Mouse (Mus musculus) heart, postnatal 10 days (tissue): ENCODE results near the gene Mea1. TPM values are rescaled to one million over a fixed set of nuclear protein-coding genes. Genes with fewer than 3 reads are reported as not detected.

Source experiments
- DNase-seq, 2 experiments: peaks; one replicate each; pipeline ENCODE4 v3.0.0; 2021
- intact Hi-C: fragments of 180-260 bp; cut with DNase I; formaldehyde crosslinking; loops from one replicate; pipeline ENCODE4 v1.15.1; 2025
- total RNA-seq, 2 experiments: library from RNA; stranded (reverse); gene quantifications; 2 replicates each; pipeline ENCODE4 v1.2.3; 2021

The Mea1 gene
- total RNA-seq, 2 experiments from 2014 or later, result 62.3 to 67.2 TPM

- DNase-seq, result no peak
- intact Hi-C loops, result loop anchor here (10.0 kb wide), 1 partner anchor 147 kb away; the partner anchor contains the start of gene Srf
Observed at GRCm38 (mm10) chr17:46702100-46702499, 23.5 kb downstream of the Mea1 start.

- no peak for DNase-seq
- intact Hi-C loops, result loop anchor here (10.0 kb wide), 1 partner anchor 148 kb away; the partner anchor contains the start of gene Srf
Observed at GRCm38 (mm10) chr17:46702506-46702905, 23.9 kb downstream of the Mea1 start.

- intact Hi-C loops, result loop anchor here (1.0 to 10.0 kb wide), 2 partner anchors 23 to 149 kb away; partner anchors contain the start of gene Srf
- DNase-seq, result no peak
Observed at GRCm38 (mm10) chr17:46703971-46704886, 25.6 kb downstream of the Mea1 start.

- peak; percentile 98 to 99 for DNase-seq
- intact Hi-C loops, result loop anchor here (10.0 kb wide), 1 partner anchor 150 kb away; the partner anchor contains the start of gene Srf
Observed at GRCm38 (mm10) chr17:46704887-46705835, 26.6 kb downstream of the Mea1 start, which contains the start of gene Ppp2r5d. Gene Ppp2r5d (minus strand): TSS chr17:46705111.

- DNase-seq, result no peak
- intact Hi-C loops, result loop anchor here (10.0 kb wide), 1 partner anchor 152 kb away; the partner anchor contains the start of gene Srf
Observed at GRCm38 (mm10) chr17:46706375-46707089, 27.9 kb downstream of the Mea1 start.

GRCm38 (mm10) chr17:46710959-46711597 is 32.5 kb downstream of the Mea1 start, which contains the start of gene Pex6:
Gene Pex6 (plus strand): TSS chr17:46711463.
- intact Hi-C loops, result no loop called here
- DNase-seq, result peak; percentile 96 to 97

- DNase-seq, result peak; percentile 62 to 69
- intact Hi-C loops, result no loop called here
Observed at GRCm38 (mm10) chr17:46711612-46712271, 33.1 kb downstream of the Mea1 start.

GRCm38 (mm10) chr17:46712442-46712841 is 33.8 kb downstream of the Mea1 start:
- no peak for DNase-seq
- intact Hi-C loops, result no loop called here

- DNase-seq, result no peak
- intact Hi-C loops, result loop anchor here (2.0 kb wide), 1 partner anchor 39 kb away; the partner anchor contains the start of gene Rrp36
Observed at GRCm38 (mm10) chr17:46713849-46714248, 35.3 kb downstream of the Mea1 start.

- DNase-seq, result peak in 1 of 2 experiments; percentile 49
- intact Hi-C loops, result loop anchor here (2.0 to 5.0 kb wide), 2 partner anchors 40 to 188 kb away; partner anchors contain the start of gene Rrp36
Observed at GRCm38 (mm10) chr17:46714756-46715481, 36.3 kb downstream of the Mea1 start.

GRCm38 (mm10) chr17:46721077-46721476 is 42.5 kb downstream of the Mea1 start:
- no peak for DNase-seq
- intact Hi-C loops, result no loop called here

GRCm38 (mm10) chr17:46724477-46725084 is 46.0 kb downstream of the Mea1 start:
- intact Hi-C loops, result loop anchor here (5.0 kb wide), 1 partner anchor 202 kb away; no protein-coding TSS in a partner anchor
- DNase-seq, result no peak

- intact Hi-C loops, result loop anchor here (5.0 kb wide), 1 partner anchor 203 kb away; no protein-coding TSS in a partner anchor
- DNase-seq, result peak; percentile 46 to 58
Observed at GRCm38 (mm10) chr17:46725273-46725672, 46.7 kb downstream of the Mea1 start.

GRCm38 (mm10) chr17:46725731-46726645 is 47.4 kb downstream of the Mea1 start:
- no peak for DNase-seq
- intact Hi-C loops, result loop anchor here (5.0 kb wide), 1 partner anchor 204 kb away; no protein-coding TSS in a partner anchor

GRCm38 (mm10) chr17:46727271-46727670 is 48.7 kb downstream of the Mea1 start:
- intact Hi-C loops, result loop anchor here (5.0 kb wide), 1 partner anchor 205 kb away; no protein-coding TSS in a partner anchor
- DNase-seq, result no peak

- no peak for DNase-seq
- intact Hi-C loops, result loop anchor here (5.0 kb wide), 1 partner anchor 206 kb away; no protein-coding TSS in a partner anchor
Observed at GRCm38 (mm10) chr17:46728021-46728420, 49.4 kb downstream of the Mea1 start.
